Mouse (Mus musculus) kidney, adult 9 months (tissue): ENCODE measurements around the gene Mrm2.
"Not testable (repeated sequence)": the region's sequence is repeated elsewhere in the genome, so short reads cannot be mapped to it uniquely, and the experiment has no call there.

ENCODE experiments used
- DNase-seq: peaks from one replicate; pipeline ENCODE4 v3.0.0; 2022

Gene Mrm2

GRCm38 (mm10) chr5:140331615-140332512 is at the start of gene Mrm2:
Mrm2 (minus strand) TSS chr5:140331898.
- peak; percentile 84 for DNase-seq

- no peak for DNase-seq
Observed at GRCm38 (mm10) chr5:140381156-140381555, 49.5 kb upstream of the Mrm2 start.

GRCm38 (mm10) chr5:140379299-140379698 is 47.6 kb upstream of the Mrm2 start:
- no peak for DNase-seq

- DNase-seq: peak; percentile 89
Observed at GRCm38 (mm10) chr5:140378121-140378853, 46.6 kb upstream of the Mrm2 start.

DNA sequence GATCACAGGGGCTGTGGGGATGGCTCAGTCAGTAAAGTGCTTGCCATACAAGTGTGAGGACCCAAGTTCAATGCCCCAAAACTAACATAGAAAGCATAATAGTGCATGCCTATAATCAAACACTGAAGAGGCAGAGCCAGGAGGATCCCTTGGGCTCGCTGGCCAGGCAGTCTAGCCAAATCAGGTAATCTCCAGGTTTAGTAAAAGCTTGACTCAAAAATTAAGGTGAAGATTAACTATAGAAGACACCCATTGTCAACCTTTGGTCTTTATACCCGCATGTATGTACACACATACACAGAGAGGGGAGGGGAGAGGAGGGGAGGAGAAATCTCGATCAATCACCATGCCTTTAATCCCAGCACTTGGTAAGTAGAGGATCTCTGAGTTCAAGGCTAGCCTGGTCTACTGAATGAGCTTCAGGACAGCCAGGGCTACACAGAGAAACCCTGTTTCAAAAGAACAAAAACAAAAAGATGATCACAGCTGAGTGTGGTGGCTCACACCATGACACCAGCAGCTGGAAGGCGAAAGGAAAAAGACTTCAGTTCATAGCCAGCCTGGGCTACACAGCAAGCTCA is 43.6 kb upstream of the Mrm2 start:
- DNase-seq: peak; percentile 65

- no peak for DNase-seq
Observed at GRCm38 (mm10) chr5:140374226-140374625, 42.5 kb upstream of the Mrm2 start.

- DNase-seq: no peak
Observed at GRCm38 (mm10) chr5:140373711-140374110, 42.0 kb upstream of the Mrm2 start.

DNA sequence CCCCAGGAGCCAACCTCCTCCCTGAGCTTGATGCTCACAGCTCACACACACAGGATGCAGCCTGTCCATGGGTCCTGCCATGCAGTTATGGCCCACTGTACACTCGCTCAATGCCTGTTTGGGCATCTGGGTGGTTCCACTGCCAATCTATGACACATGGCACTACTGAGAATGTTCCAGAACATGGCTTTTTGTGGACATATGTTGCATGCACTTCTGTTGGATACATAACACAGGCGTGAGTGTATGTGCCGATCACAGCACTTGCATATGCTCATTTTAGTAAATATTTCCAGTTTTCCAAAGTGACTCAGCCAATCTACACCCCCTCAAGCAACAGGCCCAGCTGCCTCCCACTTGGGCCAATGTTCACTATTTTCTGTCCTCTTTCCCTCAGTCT is 40.0 kb upstream of the Mrm2 start:
- DNase-seq: no peak

GRCm38 (mm10) chr5:140370446-140371254 is 39.0 kb upstream of the Mrm2 start:
- peak; percentile 72 for DNase-seq

DNA sequence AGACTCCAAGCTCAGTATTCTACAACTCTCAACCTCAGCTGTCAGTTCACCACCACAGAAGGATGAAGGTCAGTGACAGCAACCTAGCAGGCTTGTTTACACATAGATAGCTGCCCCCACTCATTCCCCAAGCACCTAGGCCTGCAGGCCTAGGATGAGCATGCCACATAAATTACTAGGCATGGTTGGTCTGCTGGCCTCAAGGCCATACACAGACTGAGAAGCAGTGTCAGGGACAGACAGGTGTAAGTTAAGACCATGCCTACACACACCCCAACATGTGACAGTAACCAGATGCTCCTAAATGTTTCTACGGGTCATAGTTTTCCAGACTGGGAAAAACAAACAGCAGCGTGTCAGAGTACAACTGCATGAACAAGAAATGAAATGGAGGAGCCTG is 37.8 kb upstream of the Mrm2 start:
- DNase-seq: no peak

DNA sequence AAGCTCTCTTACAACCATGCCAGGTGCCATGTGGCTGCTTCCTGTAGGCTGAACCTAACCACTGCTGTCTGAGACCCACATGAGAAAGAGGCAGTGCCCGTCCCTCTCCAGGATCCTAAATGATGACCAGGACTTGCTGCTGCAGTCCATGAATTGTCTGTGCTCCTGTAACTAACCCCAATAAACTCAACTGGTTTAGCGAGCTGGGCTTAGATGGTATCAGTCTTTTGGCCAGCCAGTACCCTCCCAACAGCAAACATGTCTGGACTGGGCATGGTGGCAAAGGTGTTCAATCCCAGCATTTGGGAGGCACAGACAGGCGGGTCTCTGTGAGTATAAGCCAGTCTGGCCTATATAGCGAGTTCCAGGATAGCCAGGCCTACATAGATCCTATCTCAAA is 37.2 kb upstream of the Mrm2 start:
- no peak for DNase-seq

GRCm38 (mm10) chr5:140368126-140368525 is 36.4 kb upstream of the Mrm2 start:
- DNase-seq: not testable (repeated sequence)

- peak; percentile 93 for DNase-seq
Observed at GRCm38 (mm10) chr5:140364415-140364814, 32.7 kb upstream of the Mrm2 start.

GRCm38 (mm10) chr5:140359930-140360674 is 28.4 kb upstream of the Mrm2 start:
- DNase-seq: peak; percentile 76

DNA sequence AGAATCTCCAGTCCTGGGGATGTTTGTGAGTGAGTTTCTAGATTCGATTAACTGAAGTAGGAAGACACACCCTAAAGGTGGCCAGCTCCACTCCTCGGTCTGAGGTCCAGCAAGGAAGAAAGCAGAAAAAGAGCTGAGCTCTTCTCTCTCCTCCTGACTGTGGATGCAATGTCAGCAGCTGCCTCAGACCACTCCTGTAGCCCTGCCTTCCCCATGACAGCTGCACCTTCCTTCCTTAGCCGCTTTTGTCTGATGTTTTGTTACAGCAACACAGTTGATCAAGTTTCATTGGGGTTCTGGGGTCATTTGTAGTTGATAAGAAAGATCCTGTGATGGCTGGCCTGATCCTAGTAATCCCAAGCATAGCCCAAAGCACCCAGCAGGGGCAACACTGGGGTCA is 25.8 kb upstream of the Mrm2 start:
- no peak for DNase-seq

DNA sequence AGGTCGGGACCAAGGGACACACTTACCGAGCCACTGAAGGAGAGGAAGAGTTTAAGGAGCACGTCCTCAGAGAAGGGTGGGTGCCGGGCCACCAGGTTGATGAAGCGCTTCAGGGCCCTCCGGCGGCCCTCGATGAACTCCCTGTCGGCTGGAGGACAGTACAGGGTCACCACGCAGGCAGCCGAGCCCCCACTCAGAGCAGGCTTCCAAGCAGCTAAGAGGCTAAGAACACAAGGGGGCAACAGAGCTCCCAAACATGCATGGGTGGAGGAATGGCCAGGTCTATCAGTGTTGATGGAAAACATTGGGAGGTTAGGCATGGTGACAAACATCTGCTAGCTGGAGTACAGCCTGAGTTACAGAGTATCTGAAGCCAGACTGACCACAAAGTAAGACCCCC is 24.2 kb upstream of the Mrm2 start:
- no peak for DNase-seq

GRCm38 (mm10) chr5:140352352-140352751 is 20.7 kb upstream of the Mrm2 start:
- DNase-seq: peak; percentile 61

- peak; percentile 81 for DNase-seq
Observed at GRCm38 (mm10) chr5:140350731-140351497, 19.2 kb upstream of the Mrm2 start.

- DNase-seq: no peak
Observed at GRCm38 (mm10) chr5:140349882-140350281, 18.2 kb upstream of the Mrm2 start.

DNA sequence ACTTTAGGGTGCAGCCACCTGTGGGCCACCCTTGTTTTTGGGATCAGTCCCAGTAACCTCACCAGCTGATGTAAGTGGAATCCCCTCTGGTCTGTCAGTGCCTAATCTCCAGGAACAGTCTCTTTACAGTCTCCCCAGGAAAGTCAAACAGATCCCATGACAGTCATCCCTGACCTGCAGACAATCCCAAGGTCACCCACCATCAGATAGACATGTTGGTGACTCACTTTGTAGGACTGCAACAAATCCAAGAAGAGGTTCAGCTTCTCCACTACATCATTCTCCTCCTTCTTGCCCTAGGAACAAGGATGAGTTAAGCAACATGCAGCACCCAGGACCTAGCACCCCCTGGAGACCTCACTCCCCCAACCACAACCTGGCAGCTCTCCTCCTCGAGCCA is 14.4 kb upstream of the Mrm2 start:
- no peak for DNase-seq

DNA sequence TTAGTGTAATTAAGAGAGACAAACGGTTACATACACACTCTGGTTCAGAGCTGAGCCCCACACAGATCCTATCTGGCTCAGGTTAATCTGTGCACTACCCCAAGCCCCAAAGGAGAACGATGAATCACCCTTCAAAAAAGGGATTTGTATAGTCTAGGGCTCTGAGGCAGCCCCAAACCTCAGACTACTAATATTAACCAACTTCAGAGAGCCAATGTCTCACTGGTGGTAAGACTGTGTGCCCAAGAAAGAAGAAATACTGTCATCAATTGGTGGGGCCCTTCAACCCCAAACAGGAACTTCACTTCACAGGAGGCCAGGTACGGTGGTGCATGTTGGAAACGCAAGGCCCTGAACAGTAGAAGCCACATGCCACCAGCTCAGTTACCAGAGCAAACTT is 13.5 kb upstream of the Mrm2 start:
- no peak for DNase-seq
